Mouse (Mus musculus) layer of hippocampus, adult 8-10 months (tissue): ENCODE measurements around the gene Usp19. TPM values are rescaled to one million over a fixed set of nuclear protein-coding genes. Genes with fewer than 3 reads are reported as not detected.

Experiments used
- DNase-seq, 2 experiments: peaks; one replicate each; pipeline ENCODE4 v3.0.0; 2022; ENCODE audit warnings: low spot score in 2 of 2
- total RNA-seq, 4 experiments: library from RNA; stranded (reverse); gene quantifications; 2 replicates each; pipeline ENCODE4 v1.2.4; 2022

Gene Usp19
- 100 to 1,000 TPM; 144 to 189 (median 157) TPM for total RNA-seq

DNA sequence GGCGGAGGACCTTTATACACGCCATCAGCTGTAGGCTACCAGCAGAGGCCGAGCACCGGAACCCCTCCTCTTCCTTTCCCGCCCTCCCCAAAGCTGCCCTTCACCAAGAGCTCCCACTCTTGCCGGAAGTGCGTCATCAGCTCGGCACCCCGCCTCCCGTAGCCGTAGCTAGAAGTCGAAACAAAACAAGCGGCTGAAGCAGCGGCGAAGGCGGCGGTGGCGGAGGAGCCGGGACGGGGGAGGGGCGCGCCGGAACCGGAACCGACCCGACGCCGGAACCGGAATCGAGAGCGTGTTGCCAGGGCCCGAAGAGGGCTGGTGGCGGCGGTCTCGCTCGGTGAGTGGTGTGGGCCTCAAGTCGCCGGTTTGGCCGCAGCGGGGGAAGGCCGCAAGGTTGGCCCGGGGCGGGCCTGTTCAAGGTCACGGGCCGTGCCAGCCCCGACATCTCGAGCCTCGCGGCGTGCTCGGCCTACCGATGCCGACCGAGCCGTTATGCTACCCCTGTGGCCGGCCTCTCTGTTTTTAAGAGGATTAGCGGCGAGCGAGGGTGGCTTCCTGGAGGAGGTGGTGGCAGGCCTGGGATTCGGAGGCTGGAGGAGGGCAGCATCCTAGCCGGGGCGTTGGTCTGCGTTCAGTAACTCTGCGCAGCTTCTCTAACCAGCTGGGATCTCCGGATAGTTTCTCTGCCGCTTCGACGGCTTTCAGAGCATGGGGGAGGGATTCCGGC lies at the start of gene Usp19:
TSS of gene Usp19 (plus strand) at position 44 of the 727 bp plus-strand sequence.
- DNase-seq: peak; percentile 94 to 95

DNA sequence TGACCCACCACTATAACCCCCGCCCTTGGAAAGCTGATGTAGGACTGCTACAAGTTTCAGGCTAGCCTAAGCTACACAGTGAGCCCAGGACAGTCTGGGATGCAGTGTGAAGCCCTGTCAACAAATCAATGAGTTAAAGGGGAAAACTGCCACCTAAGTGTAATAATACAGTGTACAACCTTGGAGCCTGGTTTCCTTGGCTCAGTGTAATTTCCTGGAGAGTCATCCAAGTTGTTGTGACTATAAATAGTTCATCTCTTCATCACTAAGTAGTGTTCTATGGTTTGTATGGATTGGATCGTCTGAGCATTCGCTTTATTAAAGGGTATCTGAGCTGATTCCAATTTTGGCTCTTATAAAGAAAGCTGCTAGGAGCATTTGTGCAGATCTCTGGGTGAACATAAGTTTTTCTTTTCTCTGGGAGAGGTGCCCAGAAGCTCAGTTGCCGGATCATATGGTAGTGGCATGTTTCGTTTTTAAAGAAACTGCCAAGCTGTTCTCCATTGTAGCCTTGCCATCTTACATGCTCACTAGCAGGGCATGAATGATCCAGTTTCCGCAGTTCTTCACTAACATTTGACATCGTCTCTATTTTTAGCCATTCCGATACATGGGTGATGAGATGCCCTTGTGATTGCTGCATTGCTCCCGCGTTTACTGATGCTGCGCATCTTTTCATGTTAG lies 49.0 kb upstream of the Usp19 start:
- DNase-seq: peak; percentile 72 to 75

DNA sequence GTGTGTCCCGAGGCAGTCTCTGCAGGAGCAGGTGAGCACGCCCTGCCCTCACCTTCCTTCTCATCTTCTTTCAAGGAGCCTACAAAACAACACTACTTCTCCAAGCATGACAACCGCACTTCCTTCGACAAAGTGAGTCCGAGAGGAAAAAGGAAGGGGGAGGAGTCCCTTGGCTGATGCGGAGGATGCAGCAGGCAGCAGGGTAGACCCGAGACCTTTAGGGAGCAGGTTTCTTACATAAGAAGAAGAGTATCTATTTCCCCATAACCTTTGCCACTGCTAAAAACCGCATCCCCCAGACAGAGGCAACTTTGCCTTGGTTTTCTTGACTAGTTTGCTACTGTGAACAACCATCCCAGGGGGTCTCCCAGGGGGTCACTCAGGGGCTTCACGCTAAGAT lies 45.3 kb upstream of the Usp19 start:
- no peak for DNase-seq

DNA sequence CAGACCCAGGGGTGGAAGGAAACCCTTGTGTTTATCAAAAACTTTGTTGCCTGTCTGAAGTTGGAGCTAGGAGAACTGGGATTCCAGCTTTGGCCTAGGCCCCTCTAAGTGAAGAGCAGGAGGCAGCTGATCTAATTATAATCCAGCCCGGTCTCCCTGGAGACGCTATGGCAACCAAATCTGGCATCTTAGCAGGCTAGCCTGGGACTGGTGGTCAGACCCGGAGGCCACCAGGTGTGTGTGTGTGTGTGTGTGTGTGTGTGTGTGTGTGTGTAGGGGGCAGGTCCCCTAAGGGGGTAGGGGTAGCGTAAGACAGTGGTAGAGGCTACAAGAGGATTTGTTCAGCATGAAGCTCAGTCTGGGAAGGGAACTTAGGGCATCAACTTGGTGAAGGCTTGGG lies 40.5 kb upstream of the Usp19 start:
- DNase-seq: peak in 1 of 2 experiments; percentile 61

DNA sequence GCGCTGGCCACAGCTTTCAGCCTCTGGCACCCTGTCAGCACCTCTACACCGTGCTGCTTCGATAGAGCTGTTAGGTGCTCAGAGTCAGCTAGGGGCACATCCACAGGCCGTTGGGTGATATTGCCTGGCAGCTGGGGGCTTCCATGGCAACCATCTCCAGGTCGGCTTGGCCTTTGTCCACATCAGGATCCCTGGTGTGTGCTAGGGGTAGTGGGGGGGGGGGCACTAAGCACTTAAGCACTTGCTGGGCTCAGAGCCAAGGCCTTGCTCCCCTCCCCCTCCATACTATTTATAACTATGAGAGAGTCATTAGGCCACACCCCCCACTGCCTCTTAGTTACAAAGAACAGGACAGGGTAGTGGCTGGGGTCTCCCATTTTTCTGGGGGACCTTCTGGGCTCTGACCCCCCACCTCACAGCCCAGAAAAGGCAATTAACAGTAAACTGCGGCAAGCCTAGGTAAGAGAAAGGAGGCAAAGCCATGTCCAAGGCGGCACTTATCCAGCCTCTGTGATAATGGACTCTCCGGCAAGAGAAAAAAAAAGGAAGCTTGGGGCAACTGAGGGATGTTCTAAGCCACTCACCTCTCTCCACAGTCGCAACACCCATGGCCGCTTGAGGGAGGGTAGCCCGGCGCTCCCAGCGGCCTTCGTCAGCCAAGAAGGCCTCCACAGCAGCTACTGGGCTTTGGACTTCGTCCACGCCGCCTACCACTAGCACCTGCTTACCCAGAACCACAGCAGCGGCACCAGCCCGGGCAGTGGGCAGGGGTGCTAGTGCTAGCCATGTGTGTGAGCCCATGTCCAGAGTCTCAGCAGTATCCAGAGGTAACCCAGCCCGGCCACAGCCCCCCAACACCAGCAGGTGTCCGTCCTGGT lies 39.9 kb upstream of the Usp19 start:
- peak in 1 of 2 experiments; percentile 38 for DNase-seq

DNA sequence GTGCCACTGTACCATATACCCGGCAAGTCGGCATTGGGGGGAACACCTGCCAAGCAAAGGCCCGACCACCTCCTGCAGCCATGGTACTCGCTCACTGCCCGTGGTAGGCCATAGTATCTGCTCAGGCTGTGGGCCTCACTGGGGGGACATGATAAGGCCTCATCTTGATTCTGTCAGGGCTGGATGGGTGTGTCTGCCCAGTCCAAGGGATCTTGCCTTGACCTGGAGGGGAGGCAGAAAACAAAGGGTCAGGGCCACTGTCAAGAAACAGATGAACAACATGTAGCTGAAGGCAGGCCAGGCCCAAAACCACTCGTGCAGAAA lies 39.3 kb upstream of the Usp19 start:
- DNase-seq: no peak

DNA sequence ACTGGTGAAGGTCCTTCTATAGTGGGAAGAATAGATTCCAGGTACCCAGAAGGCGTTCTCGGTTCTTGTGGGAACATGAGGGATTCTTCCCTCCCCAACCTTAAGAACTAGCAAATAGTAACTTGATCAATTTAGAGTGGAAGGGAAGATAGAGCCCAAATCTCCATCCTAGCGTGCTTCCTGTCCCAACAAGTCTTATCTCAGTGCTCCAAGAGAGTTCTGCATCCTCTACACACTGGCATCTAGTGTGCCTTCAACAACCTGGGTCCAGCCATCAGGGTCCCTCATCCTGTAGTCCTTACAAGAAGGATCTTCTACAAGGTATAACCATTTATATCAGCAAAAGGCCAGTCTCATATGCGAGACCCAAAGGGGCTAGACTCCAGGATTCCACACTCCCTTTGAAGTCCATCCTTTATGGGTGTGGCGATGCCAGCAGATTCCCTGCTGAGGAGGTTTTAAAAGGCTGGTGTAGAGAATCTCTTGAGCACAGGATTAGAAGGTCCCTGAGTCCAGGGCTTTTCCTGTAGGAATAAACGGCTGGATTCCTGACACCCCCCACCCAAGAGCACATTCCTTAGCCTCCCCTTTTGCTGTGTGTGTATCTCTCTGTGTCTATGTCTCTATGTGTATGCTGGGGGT lies 38.8 kb upstream of the Usp19 start:
- no peak for DNase-seq

DNA sequence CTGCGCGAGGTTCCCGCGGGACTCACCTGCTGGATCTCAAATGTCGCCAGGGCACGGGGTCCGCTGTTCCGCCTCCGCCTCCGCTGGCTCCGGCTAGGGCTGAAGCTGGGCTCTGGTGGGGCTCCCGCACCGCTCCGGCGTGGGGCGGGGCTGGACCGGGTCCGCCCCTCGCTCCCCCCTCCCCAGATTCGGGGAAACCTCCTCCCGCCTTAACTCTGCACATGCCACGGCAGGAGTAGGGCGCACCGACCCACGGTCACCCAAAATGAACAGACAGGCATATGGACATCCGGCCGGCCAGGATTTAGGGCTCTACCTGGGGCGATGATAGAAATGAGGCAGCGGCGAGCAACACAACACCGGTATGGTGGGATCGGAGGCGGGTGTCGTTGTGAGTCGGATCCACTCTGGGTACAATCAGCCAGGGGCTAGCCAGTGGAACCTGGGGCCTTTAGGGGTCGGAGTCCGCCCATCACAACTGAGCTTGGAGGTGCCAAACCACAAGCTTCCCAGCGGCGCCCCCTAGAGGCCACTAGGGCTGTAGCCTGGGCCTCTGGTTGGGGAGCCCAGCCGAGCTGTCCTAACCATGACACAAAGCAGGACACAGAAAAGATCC lies 38.0 kb upstream of the Usp19 start:
- peak; percentile 71 to 85 for DNase-seq

DNA sequence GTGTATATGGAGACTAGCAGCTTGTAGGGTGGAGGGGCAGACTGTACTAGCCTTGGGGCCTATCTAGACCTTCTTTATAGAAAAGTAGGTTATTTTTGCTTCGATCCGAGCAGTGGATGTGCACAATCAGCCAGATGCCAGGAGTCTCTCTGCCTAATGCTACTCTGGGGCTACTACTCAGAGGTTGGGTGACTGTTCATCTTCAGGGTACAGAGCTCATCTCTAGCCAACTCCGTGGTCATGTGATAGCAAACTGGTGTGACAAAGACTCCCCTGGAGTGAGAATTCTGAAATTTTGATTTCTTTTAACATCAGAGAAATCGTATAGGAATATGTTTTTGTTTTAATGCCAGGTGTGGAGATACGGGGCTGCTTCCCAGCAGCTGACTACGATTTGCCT lies 37.5 kb upstream of the Usp19 start:
- DNase-seq: no peak

DNA sequence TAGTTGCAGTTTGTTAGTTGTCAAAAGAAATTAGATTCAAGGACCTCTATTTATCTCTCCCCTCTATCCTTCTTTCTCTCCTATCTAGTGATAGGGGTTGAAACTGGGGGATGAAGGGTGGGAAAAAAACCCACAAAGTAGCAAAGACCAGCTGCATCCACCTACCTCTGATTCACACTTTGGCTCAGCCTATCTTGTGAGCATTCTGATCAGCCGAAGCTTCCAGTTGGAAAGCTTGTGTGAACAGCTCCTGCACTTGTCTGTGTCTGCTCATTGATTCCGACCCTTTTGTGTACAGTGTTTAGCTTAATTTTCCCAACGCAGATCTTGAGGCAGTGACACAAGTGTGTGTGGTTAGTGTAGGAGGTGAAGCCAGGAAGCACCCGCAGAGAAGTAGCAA lies 36.9 kb upstream of the Usp19 start:
- peak in 1 of 2 experiments; percentile 30 for DNase-seq

DNA sequence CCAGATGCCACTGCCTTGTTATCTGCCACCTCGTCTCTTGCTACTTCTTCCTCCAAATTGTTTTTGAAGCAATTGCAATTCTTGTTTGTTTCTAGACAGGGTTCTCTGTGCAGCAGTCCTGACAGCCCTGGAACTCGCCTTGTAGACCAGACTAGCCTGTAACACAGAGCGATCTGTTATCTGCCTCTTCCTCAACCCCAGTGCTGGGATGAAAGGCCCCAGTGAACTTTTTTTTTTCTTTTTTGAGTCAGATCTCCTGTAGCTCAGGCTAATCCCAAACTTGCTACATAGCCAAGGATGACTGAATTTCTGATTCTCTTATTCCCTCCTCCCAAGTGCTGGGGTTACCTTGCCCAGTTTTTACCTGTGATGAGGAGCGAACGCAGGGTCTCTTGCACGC lies 36.0 kb upstream of the Usp19 start:
- no peak for DNase-seq

DNA sequence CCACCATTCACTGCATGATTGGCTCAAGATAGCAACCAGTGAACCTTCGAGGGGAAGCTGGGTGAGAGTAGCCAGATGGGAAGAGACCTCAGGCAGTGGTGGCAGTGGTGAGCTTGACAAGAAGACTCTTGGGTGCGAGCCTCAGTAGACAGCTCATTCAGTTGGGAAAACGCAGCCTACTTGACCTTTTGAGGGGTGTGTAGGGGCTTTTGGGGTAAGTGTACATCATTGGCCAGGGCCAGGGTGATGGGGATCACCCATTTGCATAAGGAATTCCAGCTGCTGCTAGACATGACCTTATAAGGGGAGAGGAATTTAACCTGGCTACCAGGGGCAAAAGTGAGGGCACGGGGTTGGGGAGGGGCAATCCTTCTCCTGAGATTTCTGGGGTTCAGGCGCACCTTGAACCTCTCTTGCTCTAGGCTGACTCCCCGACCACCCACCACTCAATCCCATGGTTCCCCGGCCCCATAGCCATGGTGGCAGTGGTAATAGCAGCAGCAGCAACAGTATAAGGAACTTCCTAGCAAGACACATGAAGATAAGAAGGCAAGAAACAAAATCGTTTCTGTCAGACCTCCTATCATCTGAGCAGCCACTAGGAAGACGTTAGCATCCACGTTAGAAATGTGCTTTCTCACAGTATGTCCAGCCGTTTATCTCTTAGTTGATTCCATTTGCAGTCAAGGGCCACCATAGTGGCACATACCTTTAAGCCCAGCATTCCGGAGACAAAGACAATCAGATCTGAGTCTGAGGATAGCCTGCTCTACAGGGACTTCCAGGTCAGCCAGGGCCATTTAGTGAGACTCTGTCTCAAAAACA lies 34.4 kb upstream of the Usp19 start:
- DNase-seq: no peak

DNA sequence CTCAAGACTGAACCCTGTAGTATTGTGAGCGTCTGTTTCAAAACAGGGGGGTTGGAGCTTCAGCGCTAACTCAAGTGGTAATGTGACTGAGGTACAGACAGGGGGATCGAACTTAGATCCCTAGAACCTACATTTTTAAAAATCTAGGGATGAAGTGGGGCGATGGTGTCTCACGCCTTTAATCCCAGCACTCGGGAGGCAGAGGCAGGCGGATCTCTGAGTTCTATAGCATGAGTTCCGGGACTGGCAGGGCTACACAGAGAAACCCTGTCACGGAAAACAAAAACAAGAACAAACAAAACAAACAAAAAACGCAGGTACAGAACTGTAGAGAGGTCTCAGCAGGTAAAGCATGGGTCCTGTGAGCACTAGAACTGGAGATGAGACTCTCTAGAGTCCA lies 33.4 kb upstream of the Usp19 start:
- no peak for DNase-seq

DNA sequence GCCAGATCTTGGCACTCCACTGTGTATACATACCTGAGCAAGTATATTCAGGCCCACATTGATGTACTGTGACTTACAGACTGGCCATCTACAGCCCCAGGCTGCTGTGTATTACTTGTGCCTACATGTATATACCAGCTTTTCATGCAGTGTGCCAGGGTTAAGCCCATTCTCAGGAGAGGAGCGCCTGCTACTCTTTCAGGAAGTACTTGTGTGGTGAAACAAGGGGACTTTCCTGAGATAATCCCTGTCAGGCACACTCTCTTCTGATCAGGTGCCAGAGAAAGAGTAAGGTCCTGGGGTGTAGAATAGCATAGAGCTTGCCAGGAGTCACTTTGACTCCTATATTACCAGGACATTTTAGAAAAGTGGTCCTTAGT lies 30.5 kb upstream of the Usp19 start:
- no peak for DNase-seq

DNA sequence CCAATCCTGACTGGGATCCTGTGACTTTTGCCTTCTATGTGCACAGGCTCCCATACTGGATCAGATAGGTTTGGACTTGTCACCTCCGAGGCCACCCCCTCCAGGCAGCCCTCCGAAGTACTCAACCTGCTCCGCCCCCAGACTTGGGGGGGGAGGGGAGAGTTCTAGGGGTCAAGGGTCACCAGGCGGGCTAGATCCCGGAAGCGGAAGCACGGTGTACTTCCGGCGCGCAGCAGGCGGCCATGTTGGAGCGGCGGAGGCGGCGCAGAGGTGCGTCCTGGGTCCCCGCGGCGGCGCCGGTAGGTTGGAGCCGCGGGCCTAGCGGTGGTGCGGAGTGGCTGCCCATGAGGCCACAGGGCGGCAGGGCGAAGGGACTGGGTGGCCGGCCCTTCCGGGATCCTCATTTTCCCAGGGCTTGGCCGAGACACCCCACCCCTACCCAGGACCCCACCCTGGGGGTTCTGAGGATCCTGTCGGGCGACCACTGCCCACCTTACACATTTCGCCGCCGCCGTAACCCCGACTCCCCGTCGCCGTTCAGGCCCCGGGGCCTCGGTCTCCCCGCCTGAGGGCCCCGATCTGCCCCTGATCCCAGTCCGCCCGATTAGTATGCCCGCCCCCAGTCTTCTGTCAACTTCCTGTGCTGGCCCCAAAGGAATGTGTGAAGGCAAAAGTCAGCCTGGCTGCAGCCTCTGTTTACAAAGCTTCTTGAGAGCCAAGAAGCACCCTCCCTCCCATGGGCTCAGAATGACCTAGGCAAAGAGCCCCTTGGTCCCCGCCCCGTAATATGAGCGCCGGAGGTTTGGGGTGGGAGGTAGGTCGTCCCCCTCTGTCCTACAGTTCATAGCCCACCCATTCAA lies 29.9 kb upstream of the Usp19 start, which contains the start of gene Ccdc71:
TSS of gene Ccdc71 (plus strand) at position 209 of the 860 bp plus-strand sequence.
- DNase-seq: peak; percentile 82 to 85

DNA sequence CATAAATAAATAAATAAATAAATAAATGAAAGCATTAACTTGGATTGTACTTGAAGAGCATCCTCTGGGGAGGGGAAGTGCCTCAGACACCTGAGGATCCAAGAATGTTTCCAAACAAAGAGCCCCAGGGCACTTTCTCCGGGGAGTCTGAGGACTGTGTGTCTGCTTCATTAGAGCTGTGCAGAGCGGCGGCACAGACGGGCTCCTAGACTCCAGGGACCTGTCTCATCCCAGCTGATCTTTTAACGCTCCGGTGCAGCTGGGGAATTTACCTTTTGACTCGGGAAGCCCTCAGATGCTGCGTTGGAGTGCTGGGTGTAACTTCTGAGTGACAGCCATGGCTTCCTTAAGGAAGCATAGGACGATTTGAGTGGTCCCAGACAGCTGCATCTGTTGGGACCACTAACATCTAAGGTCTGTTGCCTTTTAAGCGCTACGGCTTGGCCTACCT lies 29.2 kb upstream of the Usp19 start, which contains the start of gene Klhdc8b:
TSS of gene Klhdc8b (minus strand) at position 401 of the 451 bp plus-strand sequence.
- no peak for DNase-seq

DNA sequence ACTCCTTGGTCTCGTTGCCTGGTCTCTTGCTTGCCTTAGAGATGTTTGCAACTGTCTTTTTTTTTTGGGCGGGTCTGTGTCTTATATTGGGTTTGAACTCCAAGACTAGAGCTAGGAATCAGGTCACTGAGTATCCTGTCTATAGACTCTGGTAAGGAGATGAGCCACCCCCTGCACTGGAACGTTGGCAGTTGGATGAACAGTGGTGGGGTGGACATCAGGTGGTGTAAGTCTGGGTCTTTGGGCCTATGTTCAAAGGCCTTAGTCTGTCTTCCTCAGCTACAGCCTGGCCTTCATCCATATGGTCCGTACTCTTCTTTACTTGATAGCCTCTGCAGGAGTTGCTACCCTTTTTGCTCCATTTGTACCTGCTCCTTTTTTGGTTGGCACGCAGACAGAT lies 28.7 kb upstream of the Usp19 start:
- DNase-seq: no peak

DNA sequence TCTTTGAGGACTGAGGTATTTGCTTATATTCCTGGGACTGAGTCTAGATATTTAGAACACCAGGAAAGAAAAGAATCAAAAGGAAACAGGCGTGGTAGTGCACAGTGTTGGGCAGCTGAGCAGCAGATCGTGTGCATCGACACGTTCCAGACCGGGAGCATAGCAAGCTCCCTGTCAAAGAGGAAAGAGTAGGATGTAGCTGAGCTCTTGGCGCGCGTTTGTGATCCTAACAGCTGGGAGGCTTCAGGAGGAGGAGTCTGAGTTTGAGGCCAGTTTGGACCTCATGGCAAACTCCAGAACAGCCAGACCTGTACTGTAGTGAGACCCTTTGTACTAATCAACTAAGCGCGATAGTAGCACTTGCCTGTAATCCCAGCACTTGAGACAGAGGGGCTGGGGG lies 28.2 kb upstream of the Usp19 start:
- no peak for DNase-seq

DNA sequence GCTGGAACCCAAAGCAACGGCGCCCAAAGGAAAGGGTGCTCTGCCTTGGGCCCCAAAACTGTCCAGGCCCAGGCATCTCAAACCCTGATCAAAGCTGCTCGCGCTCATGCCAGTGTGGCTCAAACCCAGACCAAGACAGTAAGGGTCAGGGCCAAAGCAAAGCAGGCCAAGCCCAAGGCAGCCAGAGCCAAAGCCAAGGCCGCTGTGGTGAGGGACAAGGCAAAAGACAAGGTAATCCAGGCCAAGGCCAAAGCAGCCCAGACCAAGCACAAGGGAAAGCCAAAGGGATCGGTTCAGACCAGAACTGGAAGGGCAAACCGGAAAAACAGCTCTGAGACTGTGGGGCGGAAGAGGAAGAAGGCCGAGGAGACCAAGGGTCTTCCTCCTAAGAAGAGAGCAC lies 26.7 kb upstream of the Usp19 start:
- DNase-seq: no peak
